Mouse (Mus musculus) embryonic facial prominence, embryonic 14.5 days (tissue): ENCODE measurements at regions not wholly inside any gene's neighbourhood (a gene's known extent, or its start where the extent isn't known, plus 50 kb on each side); places are given as distances from the start of the nearest gene placed in this dataset.

Source experiments
- ATAC-seq: fragments of 200-750 bp; cut with Nextera tagmentation; 2 replicates; pipeline ENCODE4 v1.8.0; 2017; ENCODE audit warnings: low read depth, moderate number of reproducible peaks, moderate TSS enrichment
- DNase-seq: peaks from one replicate; pipeline ENCODE4 v3.0.0-alpha.2; 2015; ENCODE audit warnings: low spot score
- H3K27ac ChIP-seq: fragments of 300-500 bp; sonication (generic); replicated peaks from 2 replicates; pipeline ENCODE4 v1.5.1; 2014; ENCODE audit warnings: low read depth, mild to moderate bottlenecking, low read length, moderate library complexity
- H3K27me3 ChIP-seq: fragments of 300-500 bp; sonication (generic); replicated peaks from 2 replicates; pipeline ENCODE4 v1.6.1; 2014; ENCODE audit warnings: low read length; ENCODE audit not compliant: control insufficient read depth, insufficient read depth
- H3K36me3 ChIP-seq: fragments of 300-500 bp; sonication (generic); 2 replicates; pipeline ENCODE4 v1.6.1; 2014; ENCODE audit warnings: low read length, mixed read lengths; ENCODE audit not compliant: control insufficient read depth, insufficient read depth
- H3K4me1 ChIP-seq: fragments of 300-500 bp; sonication (generic); 2 replicates; pipeline ENCODE4 v1.6.1; 2014; ENCODE audit warnings: antibody characterized with exemption, low read length; ENCODE audit not compliant: control insufficient read depth, insufficient read depth
- H3K4me2 ChIP-seq: fragments of 300-500 bp; sonication (generic); 2 replicates; pipeline ENCODE4 v1.6.1; 2014; ENCODE audit warnings: low read depth, mild to moderate bottlenecking, low read length, moderate library complexity, mixed read lengths
- H3K4me3 ChIP-seq: fragments of 300-500 bp; sonication (generic); 2 replicates; pipeline ENCODE4 v1.5.1; 2014; ENCODE audit warnings: low read depth, mild to moderate bottlenecking, low read length
- H3K9ac ChIP-seq: fragments of 300-500 bp; sonication (generic); 2 replicates; pipeline ENCODE4 v1.6.1; 2014; ENCODE audit warnings: low read depth, mild to moderate bottlenecking, low read length, moderate library complexity, mixed read lengths
- H3K9me3 ChIP-seq: fragments of 300-500 bp; sonication (generic); 2 replicates; pipeline ENCODE4 v1.6.1; 2016; ENCODE audit warnings: low read length; ENCODE audit not compliant: control insufficient read depth
- WGBS: fragments of 180-500 bp; shearing (Covaris S2); extraction: QIAGEN DNeasy Blood & Tissue Kit; methylation state at CpG from one replicate; pipeline ENCODE4 v1.1.7; 2014; 5-methylcytosine and 5-hydroxymethylcytosine counted together

GRCm38 (mm10) chr13:43952972-43953592, 168.5 kb downstream of the Cd83 start:
- DNase-seq (no peak), ATAC-seq (no peak; the same call in 1 of the 2 replicates)
- Histone ChIP-seq H3K4me2 (no peak overlapping the region), H3K9me3 (no peaks in the 10 kb centered on the region), H3K4me1 (no peaks in the 10 kb centered on the region), H3K27ac (no peak overlapping the region), H3K27me3 (no peaks in the 10 kb centered on the region), H3K36me3 (no peaks in the 10 kb centered on the region), H3K4me3 (no peak overlapping the region), H3K9ac (no peak overlapping the region)
- WGBS, result 80% methylated on average over 5 of the region's 5 CpGs

GRCm38 (mm10) chr13:43954714-43955393, 170.3 kb downstream of the Cd83 start:
- Histone ChIP-seq H3K4me3 (no peak overlapping the region), H3K27ac (no peak overlapping the region), H3K4me2 (no peak overlapping the region), H3K9ac (no peak overlapping the region), H3K27me3 (no peaks in the 10 kb centered on the region), H3K9me3 (no peaks in the 10 kb centered on the region), H3K36me3 (no peaks in the 10 kb centered on the region), H3K4me1 (0 out of 2 replicates have a peak, but pooled peaks cover 6% of the 10 kb centered on the region)
- ATAC-seq (no peak), DNase-seq (no peak)
- 79% methylated on average over 10 of the region's 10 CpGs for WGBS

- no peak overlapping the region for H3K4me3 ChIP-seq
- no peak for DNase-seq
- H3K27me3 ChIP-seq, result no peaks in the 10 kb centered on the region
These were observed 172.5 kb downstream of the Cd83 start for GRCm38 (mm10) chr13:43957046-43957445.

GRCm38 (mm10) chr13:43959121-43959572, 174.6 kb downstream of the Cd83 start:
- WGBS, result 46% methylated on average over 9 of the region's 9 CpGs
- no peak overlapping the region for H3K27ac ChIP-seq
- H3K9ac ChIP-seq, result no peak overlapping the region
- H3K4me1 ChIP-seq, result 0 out of 2 replicates have a peak, but pooled peaks cover 6% of the 10 kb centered on the region
- H3K27me3 ChIP-seq, result no peaks in the 10 kb centered on the region
- no peaks in the 10 kb centered on the region for H3K9me3 ChIP-seq
- ATAC-seq (no peak), DNase-seq (peak; percentile 14)
- no peaks in the 10 kb centered on the region for H3K36me3 ChIP-seq
- no peak overlapping the region for H3K4me2 ChIP-seq
- H3K4me3 ChIP-seq, result no peak overlapping the region

More at GRCm38 (mm10) chr13:43957046-43957445, 172.5 kb downstream of the Cd83 start:
- H3K4me1 ChIP-seq, result 0 out of 2 replicates have a peak, but pooled peaks cover 6% of the 10 kb centered on the region
- no peaks in the 10 kb centered on the region for H3K36me3 ChIP-seq
- H3K9ac ChIP-seq, result no peak overlapping the region
- no peak overlapping the region for H3K27ac ChIP-seq
- H3K9me3 ChIP-seq, result no peaks in the 10 kb centered on the region
- ATAC-seq, result no peak
- no peak overlapping the region for H3K4me2 ChIP-seq
- 87% methylated on average over 2 of the region's 2 CpGs for WGBS

- peak; percentile 71 for DNase-seq
- no peaks in the 10 kb centered on the region for H3K36me3 ChIP-seq
- H3K27ac ChIP-seq, result no peak overlapping the region
- H3K4me3 ChIP-seq, result no peak overlapping the region
- peaks cover 6% of the 10 kb centered on the region; the same call in 1 of the 2 replicates for H3K4me1 ChIP-seq
- ATAC-seq, result 0 out of 2 replicates have a peak, but pooled peaks have one; percentile 18
- 52% methylated on average over 6 of the region's 6 CpGs for WGBS
- H3K4me2 ChIP-seq, result no peak overlapping the region
- no peak overlapping the region for H3K9ac ChIP-seq
- no peaks in the 10 kb centered on the region for H3K9me3 ChIP-seq
- H3K27me3 ChIP-seq, result no peaks in the 10 kb centered on the region
These were observed 176.6 kb downstream of the Cd83 start for GRCm38 (mm10) chr13:43961047-43961690.

GRCm38 (mm10) chr13:43961987-43962386, 177.4 kb downstream of the Cd83 start:
- peaks cover 6% of the 10 kb centered on the region; the same call in 1 of the 2 replicates for H3K4me1 ChIP-seq
- no peak overlapping the region for H3K27ac ChIP-seq
- DNase-seq (no peak), ATAC-seq (no peak)
- H3K36me3 ChIP-seq, result no peaks in the 10 kb centered on the region
- no peak overlapping the region for H3K4me2 ChIP-seq
- 75% methylated on average over 3 of the region's 3 CpGs for WGBS
- no peak overlapping the region for H3K9ac ChIP-seq
- H3K4me3 ChIP-seq, result no peak overlapping the region
- H3K9me3 ChIP-seq, result no peaks in the 10 kb centered on the region
- H3K27me3 ChIP-seq, result no peaks in the 10 kb centered on the region

- Histone ChIP-seq H3K9ac (no peak overlapping the region), H3K36me3 (no peaks in the 10 kb centered on the region), H3K4me3 (no peak overlapping the region), H3K4me2 (no peak overlapping the region), H3K9me3 (no peaks in the 10 kb centered on the region), H3K27me3 (no peaks in the 10 kb centered on the region), H3K4me1 (peaks cover 6% of the 10 kb centered on the region; the same call in 1 of the 2 replicates), H3K27ac (no peak overlapping the region)
- ATAC-seq (no peak), DNase-seq (no peak)
- WGBS, result 86% methylated on average over 3 of the region's 3 CpGs
These were observed 178.7 kb downstream of the Cd83 start for GRCm38 (mm10) chr13:43963321-43963720.

GRCm38 (mm10) chr13:43965256-43965905, 180.8 kb downstream of the Cd83 start:
- Histone ChIP-seq H3K9me3 (no peaks in the 10 kb centered on the region), H3K36me3 (no peaks in the 10 kb centered on the region), H3K4me2 (no peak overlapping the region), H3K27ac (0 out of 2 replicates have a peak overlapping the region, but pooled peaks have one; percentile 22), H3K27me3 (no peaks in the 10 kb centered on the region), H3K9ac (no peak overlapping the region), H3K4me1 (no peaks in the 10 kb centered on the region; the same call in 1 of the 2 replicates), H3K4me3 (no peak overlapping the region)
- DNase-seq, result peak; percentile 64
- WGBS, result 54% methylated on average over 4 of the region's 4 CpGs
- ATAC-seq, result no peak
